Mouse (Mus musculus) frontal cortex, adult 2 months (tissue): ENCODE measurements around the gene Fbxl19. TPM values are rescaled to one million over a fixed set of nuclear protein-coding genes. Genes with fewer than 3 reads are reported as not detected.
"Not testable (repeated sequence)": the region's sequence is repeated elsewhere in the genome, so short reads cannot be mapped to it uniquely, and the experiment has no call there.

Experiments
- DNase-seq, 2 experiments: peaks; one replicate each; pipeline ENCODE4 v3.0.0; 2022; ENCODE audit warnings: low spot score in 1 of 2; ENCODE audit errors: extremely low spot score in 1 of 2
- polyA plus RNA-seq: library from polyadenylated mRNA; depleted of rRNA; stranded (reverse); fragments of >200 nt; gene quantifications from 2 replicates; pipeline ENCODE4 v1.2.3, GENCODE M21; 2012

Fbxl19 gene
- polyA plus RNA-seq, 1 experiment, result 58.3 TPM

- no peak for DNase-seq
Measured at GRCm38 (mm10) chr7:127766851-127767609, 22.7 kb downstream of the Fbxl19 start.

- no peak for DNase-seq
Measured at GRCm38 (mm10) chr7:127767671-127768345, 23.5 kb downstream of the Fbxl19 start.

- no peak for DNase-seq
Measured at GRCm38 (mm10) chr7:127768346-127768996, 24.1 kb downstream of the Fbxl19 start.

GRCm38 (mm10) chr7:127768997-127769593 lies 24.8 kb downstream of the Fbxl19 start:
- DNase-seq, result peak; percentile 99

GRCm38 (mm10) chr7:127769651-127770038 lies 25.3 kb downstream of the Fbxl19 start, which contains the start of gene Orai3:
Orai3 (plus strand) TSS chr7:127769815.
- DNase-seq, result peak; percentile 79 to 87

GRCm38 (mm10) chr7:127770039-127770905 lies 25.9 kb downstream of the Fbxl19 start:
- DNase-seq, result no peak

- peak; percentile 58 to 61 for DNase-seq
Measured at GRCm38 (mm10) chr7:127771262-127771661, 26.9 kb downstream of the Fbxl19 start.

- no peak for DNase-seq
Measured at GRCm38 (mm10) chr7:127772080-127772479, 27.7 kb downstream of the Fbxl19 start.

- no peak for DNase-seq
Measured at GRCm38 (mm10) chr7:127772557-127772956, 28.2 kb downstream of the Fbxl19 start.

- DNase-seq, result peak in 1 of 2 experiments; percentile 71
Measured at GRCm38 (mm10) chr7:127773664-127774384, 29.5 kb downstream of the Fbxl19 start.

GRCm38 (mm10) chr7:127775837-127776236 lies 31.5 kb downstream of the Fbxl19 start:
- DNase-seq, result not testable (repeated sequence)

GRCm38 (mm10) chr7:127776426-127776825 lies 32.1 kb downstream of the Fbxl19 start, which contains the start of gene Setd1a:
Setd1a (plus strand) TSS chr7:127776670.
- peak; percentile 79 to 94 for DNase-seq

GRCm38 (mm10) chr7:127776878-127777473 lies 32.6 kb downstream of the Fbxl19 start:
- peak; percentile 92 to 97 for DNase-seq

GRCm38 (mm10) chr7:127777474-127778266 lies 33.3 kb downstream of the Fbxl19 start:
- no peak for DNase-seq

GRCm38 (mm10) chr7:127778350-127778749 lies 34.0 kb downstream of the Fbxl19 start:
- DNase-seq, result no peak

- DNase-seq, result no peak
Measured at GRCm38 (mm10) chr7:127785308-127785707, 41.0 kb downstream of the Fbxl19 start, which contains the start of gene Gm49388. Gm49388 (plus strand) TSS chr7:127785608.

GRCm38 (mm10) chr7:127797076-127797845 lies 52.9 kb downstream of the Fbxl19 start:
- DNase-seq, result no peak
